Mouse (Mus musculus): ENCODE data around the gene Bicra. TPM values are rescaled to one million over a fixed set of nuclear protein-coding genes. Genes with fewer than 3 reads are reported as not detected.

The Bicra gene
- total and polyA plus RNA-seq, 3 experiments, result 0.32 to 10.2 (median 2.2) TPM

- Histone ChIP-seq H3K27me3 (replicated peaks) (no peaks in the 10 kb centered on the region), H3K9me3 (replicated peaks; ENCODE audit: low read length) (peaks cover 12% of the 10 kb centered on the region), H3K4me2 (ENCODE audit: insufficient read depth, low read depth, poor library complexity, severe bottlenecking) (peak overlapping the region; percentile 38), H3K79me2 (replicated peaks; ENCODE audit: control insufficient read depth, extremely low read depth, insufficient read depth, poor library complexity, severe bottlenecking) (no peaks in the 10 kb centered on the region), H3K4me1 (ENCODE audit: control insufficient read depth in 1 of 2, insufficient read depth in 2 of 2) (peaks cover 15 to 44% of the 10 kb centered on the region in 2 experiments), H3K36me3 (replicated peaks in 1 of 2; ENCODE audit: control insufficient read depth in 1 of 2, insufficient read depth in 1 of 2, low read length in 1 of 2) (no peaks in the 10 kb centered on the region), H3K4me3 (replicated peaks in 1 of 3; ENCODE audit: low read depth in 2 of 3, low read length in 2 of 3, poor library complexity in 1 of 3) (peak overlapping the region in 1 of 3 experiments; percentile 33), H3K9ac (ENCODE audit: insufficient read depth, low read depth) (peak overlapping the region; percentile 36; the same call in 1 of the 2 replicates), H3K27ac (ENCODE audit: insufficient read depth, low read depth) (peak overlapping the region; percentile 68)
- peak; percentile 71; the same call in 1 of the 2 replicates for TF ChIP-seq TBP (conservative IDR thresholded peaks at IDR 0.05; ENCODE audit: low read depth, low read length)
- no peak for TF ChIP-seq RAD21 (IDR thresholded peaks at IDR 0.05; ENCODE audit: low read depth, low read length)
- TF ChIP-seq ZNF384 (IDR thresholded peaks at IDR 0.05; ENCODE audit: low read depth, low read length), result peak; percentile 25; the same call in 1 of the 2 replicates
- TF ChIP-seq HCFC1 (IDR thresholded peaks at IDR 0.05; ENCODE audit: low read depth, low read length), result peak; percentile 60
- no peak for TF ChIP-seq ZC3H11A (IDR thresholded peaks at IDR 0.05; ENCODE audit: low read depth, low read length)
- no peak for TF ChIP-seq GABPA (IDR thresholded peaks at IDR 0.05; ENCODE audit: insufficient replicate concordance, low read depth, low read length)
- no peak for TF ChIP-seq E2F4 (IDR thresholded peaks at IDR 0.05; ENCODE audit: insufficient replicate concordance, low read depth, low read length)
- TF ChIP-seq USF2 (conservative IDR thresholded peaks at IDR 0.05; ENCODE audit: low read depth, low read length), result no peak
- no peak for TF ChIP-seq ZKSCAN1 (IDR thresholded peaks at IDR 0.05; ENCODE audit: borderline replicate concordance, low read depth, low read length)
- peak; percentile 40; the same call in 1 of the 2 replicates for TF ChIP-seq ZMIZ1 (IDR thresholded peaks at IDR 0.05; ENCODE audit: low read depth, low read length)
- no peak for TF ChIP-seq MAX (IDR thresholded peaks at IDR 0.05; ENCODE audit: low read length)
- TF ChIP-seq USF1 (IDR thresholded peaks at IDR 0.05; ENCODE audit: low read depth, low read length), result no peak
- TF ChIP-seq IRF4 (IDR thresholded peaks at IDR 0.05; ENCODE audit: low read depth, low read length), result peak; percentile 48; the same call in 1 of the 2 replicates
- no peak for TF ChIP-seq MEF2A (IDR thresholded peaks at IDR 0.05; ENCODE audit: borderline replicate concordance, low read depth, low read length)
- peak; percentile 63 for TF ChIP-seq ELF1 (IDR thresholded peaks at IDR 0.05; ENCODE audit: low read depth, low read length)
- peak; percentile 69; the same call in 1 of the 2 replicates for TF ChIP-seq MYC (IDR thresholded peaks at IDR 0.05; ENCODE audit: low read depth, low read length)
- TF ChIP-seq JUND (conservative IDR thresholded peaks at IDR 0.05; ENCODE audit: low read depth, low read length), result peak; percentile 72
- TF ChIP-seq CHD1 (IDR thresholded peaks at IDR 0.05; ENCODE audit: low read depth, low read length), result peak; percentile 84; the same call in 1 of the 2 replicates
- TF ChIP-seq CHD2 (IDR thresholded peaks at IDR 0.05; ENCODE audit: low read length), result no peak
- no peak for TF ChIP-seq UBTF (IDR thresholded peaks at IDR 0.05; ENCODE audit: low read depth, low read length)
- peak; percentile 52 for TF ChIP-seq SIN3A (IDR thresholded peaks at IDR 0.05; ENCODE audit: low read length)
- no peak for TF ChIP-seq KAT2A (IDR thresholded peaks at IDR 0.05; ENCODE audit: insufficient replicate concordance, low read length)
- 0 out of 2 replicates have a peak, but pooled peaks have one; percentile 52 for TF ChIP-seq RCOR1 (conservative IDR thresholded peaks at IDR 0.05; ENCODE audit: low read depth, low read length)
- TF ChIP-seq SMC3 (IDR thresholded peaks at IDR 0.05; ENCODE audit: low read depth, low read length), result no peak
- 0 out of 2 replicates have a peak, but pooled peaks have one; percentile 39 for TF ChIP-seq POLR2AphosphoS2 (IDR thresholded peaks at IDR 0.05; ENCODE audit: low read depth, low read length)
- TF ChIP-seq EP300 (IDR thresholded peaks at IDR 0.05; ENCODE audit: low read length), result peak; percentile 60
- peak; percentile 65 for TF ChIP-seq TCF12 (IDR thresholded peaks at IDR 0.05; ENCODE audit: low read depth, low read length)
- TF ChIP-seq MAZ (IDR thresholded peaks at IDR 0.05; ENCODE audit: low read depth, low read length), result no peak
- TF ChIP-seq JUN (IDR thresholded peaks at IDR 0.05; ENCODE audit: insufficient read depth, low read depth, low read length), result peak; percentile 61
- peak; percentile 80 for TF ChIP-seq ETS1 (conservative IDR thresholded peaks at IDR 0.05; ENCODE audit: low read depth, low read length)
- TF ChIP-seq MAFK (IDR thresholded peaks at IDR 0.05; ENCODE audit: insufficient replicate concordance, low read length), result peak; percentile 44; the same call in 1 of the 2 replicates
- TF ChIP-seq POLR2A (IDR thresholded peaks at IDR 0.05; ENCODE audit: low read depth, low read length), result peak; percentile 74
- TF ChIP-seq MXI1 (IDR thresholded peaks at IDR 0.05; ENCODE audit: low read depth, low read length), result peak; percentile 58
- peak; percentile 85 for TF ChIP-seq BHLHE40 (IDR thresholded peaks at IDR 0.05; ENCODE audit: low read depth, low read length)
- TF ChIP-seq PAX5 (IDR thresholded peaks at IDR 0.05; ENCODE audit: low read length), result no peak
- no peak for TF ChIP-seq NRF1 (IDR thresholded peaks at IDR 0.05; ENCODE audit: low read depth, low read length)
- TF ChIP-seq NELFE (IDR thresholded peaks at IDR 0.05; ENCODE audit: low read depth, low read length), result peak; percentile 54
- no peak for TF ChIP-seq CTCF (conservative IDR thresholded peaks at IDR 0.05 in 1 of 2, IDR thresholded peaks at IDR 0.05 in 1 of 2; ENCODE audit: low read depth in 2 of 2, low read length in 2 of 2)
- DNase-seq (ENCODE audit: extremely low read depth), result peak; percentile 82
- in situ Hi-C loops (cut with MboI; ENCODE audit: low pct_ligation_motif_present, low pct_unique_long_range_greater_than_20kb, low sequenced_read_pairs) (loop anchor here (5.0 to 25.0 kb wide), 3 partner anchors 50 to 205 kb away; partner anchors contain the start of genes C5ar1 and Inafm1), dilution Hi-C loops (cut with MboI; ENCODE audit: extremely low pct_ligation_motif_present, extremely low pct_unique_long_range_greater_than_20kb, low sequenced_read_pairs) (no loop called here)
These were observed 9.4 kb upstream of the Bicra start for GRCm38 (mm10) chr7:16057136-16057534.
